Mouse (Mus musculus) brain, embryonic 14.5 days (tissue): ENCODE results near the gene Foxf1.

Experiments
- CTCF ChIP-seq: fragments of 200-500 bp; IDR thresholded peaks from 2 replicates; pipeline ENCODE4 v1.5.1; 2012; ENCODE audit warnings: inconsistent platforms, mild to moderate bottlenecking, moderate library complexity, borderline replicate concordance; ENCODE audit not compliant: insufficient read depth, insufficient read length; ENCODE audit errors: extremely low read depth
- POLR2A ChIP-seq: fragments of 200-500 bp; IDR thresholded peaks from 2 replicates; pipeline ENCODE4 v1.6.1; 2012; ENCODE audit warnings: mild to moderate bottlenecking, inconsistent platforms, borderline replicate concordance; ENCODE audit not compliant: poor library complexity, insufficient read depth, insufficient read length, severe bottlenecking; ENCODE audit errors: extremely low read depth

GRCm38 (mm10) chr8:121125311-121125876, 41.2 kb downstream of the Foxf1 start:
- TF ChIP-seq CTCF (peak; percentile 49; the same call in 1 of the 2 replicates), POLR2A (no peak)
